Mouse (Mus musculus): Measurements from ENCODE around the gene Plin3. TPM values are rescaled to one million over a fixed set of nuclear protein-coding genes. Genes with fewer than 3 reads are reported as not detected.

The Plin3 gene
- 10 to 100 TPM; 42.4 to 75.0 TPM for total RNA-seq (2021)
- long read RNA-seq, experiment 1, transcript Plin3-201 (8 exons, 3,645 nt), result major isoform, 25 of 65 reads
- long read RNA-seq, experiment 1, partial matches to known transcripts, result 20 of 65 reads
- long read RNA-seq, experiment 1, other reads (novel, unspliced or antisense), result 20 of 65 reads
- long read RNA-seq, experiment 2, transcript Plin3-201 (8 exons, 3,645 nt), result major isoform, 45 of 75 reads
- long read RNA-seq, experiment 2, partial matches to known transcripts, result 12 of 75 reads
- long read RNA-seq, experiment 2, other reads (novel, unspliced or antisense), result 18 of 75 reads

- peak; percentile 86 for DNase-seq
- H3K27ac ChIP-seq, result peak within 1 kb of the TSS; percentile 93
These were observed at the start of gene Plin3 for GRCm38 (mm10) chr17:56292531-56293222. Gene Plin3, minus strand, starts transcription at chr17:56292873.

GRCm38 (mm10) chr17:56340717-56341116, 48.0 kb upstream of the Plin3 start:
- intact Hi-C loops (cut with DNase I), result no loop called here
- DNase-seq, result no peak
- H3K4me3 ChIP-seq, result no peak overlapping the region
- TF ChIP-seq CTCF (IDR thresholded peaks at IDR 0.05), result no peak
- H3K27ac ChIP-seq, result peak overlapping the region; percentile 59

More at GRCm38 (mm10) chr17:56292531-56293222, at the start of gene Plin3:
- no peak for TF ChIP-seq CTCF (IDR thresholded peaks at IDR 0.05)
- intact Hi-C loops (cut with DNase I), result loop anchor here (2.0 kb wide), 1 partner anchor 30 kb away; no protein-coding TSS in a partner anchor
- peak within 1 kb of the TSS; percentile 72 for H3K4me3 ChIP-seq

- TF ChIP-seq CTCF (IDR thresholded peaks at IDR 0.05), result peak; percentile 59
- H3K27ac ChIP-seq, result no peak overlapping the region
- no peak overlapping the region for H3K4me3 ChIP-seq
- intact Hi-C loops (cut with DNase I), result loop anchor here (10.0 kb wide), 1 partner anchor 204 kb away; no protein-coding TSS in a partner anchor
- peak; percentile 51 for DNase-seq
These were observed 46.2 kb upstream of the Plin3 start for GRCm38 (mm10) chr17:56338909-56339308.

GRCm38 (mm10) chr17:56337791-56338190, 45.1 kb upstream of the Plin3 start:
- DNase-seq, result no peak
- TF ChIP-seq CTCF (IDR thresholded peaks at IDR 0.05), result no peak
- Histone ChIP-seq H3K27ac (peak overlapping the region; percentile 35; the same call in 1 of the 2 replicates), H3K4me3 (no peak overlapping the region)
- intact Hi-C loops (cut with DNase I), result loop anchor here (10.0 kb wide), 1 partner anchor 203 kb away; no protein-coding TSS in a partner anchor

GRCm38 (mm10) chr17:56337190-56337589, 44.5 kb upstream of the Plin3 start:
- peak; percentile 79 for TF ChIP-seq CTCF (IDR thresholded peaks at IDR 0.05)
- intact Hi-C loops (cut with DNase I), result loop anchor here (10.0 kb wide), 1 partner anchor 202 kb away; no protein-coding TSS in a partner anchor
- H3K27ac ChIP-seq, result peak overlapping the region; percentile 35; the same call in 1 of the 2 replicates
- no peak overlapping the region for H3K4me3 ChIP-seq
- peak; percentile 67 for DNase-seq

GRCm38 (mm10) chr17:56332987-56333386, 40.3 kb upstream of the Plin3 start:
- Histone ChIP-seq H3K4me3 (no peak overlapping the region), H3K27ac (no peak overlapping the region)
- TF ChIP-seq CTCF (IDR thresholded peaks at IDR 0.05), result peak; percentile 43
- intact Hi-C loops (cut with DNase I), result loop anchor here (10.0 kb wide), 1 partner anchor 198 kb away; no protein-coding TSS in a partner anchor
- DNase-seq, result no peak

GRCm38 (mm10) chr17:56331256-56331655, 38.6 kb upstream of the Plin3 start:
- no peak for TF ChIP-seq CTCF (IDR thresholded peaks at IDR 0.05)
- no peak overlapping the region for H3K4me3 ChIP-seq
- H3K27ac ChIP-seq, result peak overlapping the region; percentile 57
- intact Hi-C loops (cut with DNase I), result loop anchor here (10.0 kb wide), 1 partner anchor 196 kb away; no protein-coding TSS in a partner anchor
- DNase-seq, result peak; percentile 80

GRCm38 (mm10) chr17:56330345-56330744, 37.7 kb upstream of the Plin3 start:
- intact Hi-C loops (cut with DNase I), result loop anchor here (10.0 kb wide), 1 partner anchor 196 kb away; no protein-coding TSS in a partner anchor

GRCm38 (mm10) chr17:56329267-56329666, 36.6 kb upstream of the Plin3 start:
- Histone ChIP-seq H3K27ac (no peak overlapping the region), H3K4me3 (no peak overlapping the region)
- intact Hi-C loops (cut with DNase I), result no loop called here
- no peak for TF ChIP-seq CTCF (IDR thresholded peaks at IDR 0.05)
- no peak for DNase-seq

More at GRCm38 (mm10) chr17:56330345-56330744, 37.7 kb upstream of the Plin3 start:
- no peak for TF ChIP-seq CTCF (IDR thresholded peaks at IDR 0.05)
- no peak overlapping the region for H3K4me3 ChIP-seq
- peak overlapping the region; percentile 57; the same call in 1 of the 2 replicates for H3K27ac ChIP-seq
- no peak for DNase-seq

GRCm38 (mm10) chr17:56326153-56327147, 33.8 kb upstream of the Plin3 start:
- peak overlapping the region; percentile 92 for H3K4me3 ChIP-seq
- peak overlapping the region; percentile 97 for H3K27ac ChIP-seq
- DNase-seq, result peak; percentile 46
- TF ChIP-seq CTCF (IDR thresholded peaks at IDR 0.05), result no peak
- intact Hi-C loops (cut with DNase I), result no loop called here

GRCm38 (mm10) chr17:56325450-56326152, 32.9 kb upstream of the Plin3 start, which contains the start of gene Kdm4b:
Gene Kdm4b, plus strand, starts transcription at chr17:56326062.
- intact Hi-C loops (cut with DNase I), result no loop called here
- H3K4me3 ChIP-seq, result peak within 1 kb of the TSS; percentile 92
- peak; percentile 100 for DNase-seq
- peak within 1 kb of the TSS; percentile 97 for H3K27ac ChIP-seq
- no peak for TF ChIP-seq CTCF (IDR thresholded peaks at IDR 0.05)
